Mouse (Mus musculus) spleen, postnatal 14 days (tissue): ENCODE results near the gene Msmo1.

Experiments used
- DNase-seq, 2 experiments: peaks; one replicate each; pipeline ENCODE4 v3.0.0; 2021 to 2022; ENCODE audit warnings: low spot score in 2 of 2

The Msmo1 gene

GRCm38 (mm10) chr8:64712499-64712898 is 21.1 kb downstream of the Msmo1 start:
- DNase-seq, result no peak

DNA sequence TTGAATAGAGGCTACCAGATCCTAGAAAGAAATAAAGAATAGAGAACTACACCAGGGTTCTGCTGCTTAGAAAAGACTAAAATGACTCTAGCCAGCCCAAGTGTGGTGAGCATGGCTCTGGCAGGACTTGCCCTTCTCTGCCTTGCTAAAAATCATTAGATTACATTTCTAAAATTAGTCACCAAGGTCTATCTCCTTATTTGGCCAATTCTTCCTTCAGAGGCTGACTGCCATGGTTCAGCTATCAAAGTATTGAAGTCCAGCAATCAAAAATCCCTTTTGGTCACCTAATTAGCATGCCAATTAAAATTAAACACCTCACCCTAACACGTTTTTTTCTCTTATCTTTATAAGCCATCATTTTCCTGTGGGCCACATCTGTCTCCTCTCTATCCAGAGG is 22.0 kb downstream of the Msmo1 start:
- no peak for DNase-seq

GRCm38 (mm10) chr8:64707481-64707880 is 26.1 kb downstream of the Msmo1 start:
- DNase-seq, result no peak

- DNase-seq, result no peak
Measured at GRCm38 (mm10) chr8:64703191-64703590, 30.4 kb downstream of the Msmo1 start.

GRCm38 (mm10) chr8:64692651-64693201 is 40.9 kb downstream of the Msmo1 start, which contains the start of gene Cpe:
TSS of gene Cpe (minus strand) at chr8:64693054.
- peak in 1 of 2 experiments; percentile 1 for DNase-seq

DNA sequence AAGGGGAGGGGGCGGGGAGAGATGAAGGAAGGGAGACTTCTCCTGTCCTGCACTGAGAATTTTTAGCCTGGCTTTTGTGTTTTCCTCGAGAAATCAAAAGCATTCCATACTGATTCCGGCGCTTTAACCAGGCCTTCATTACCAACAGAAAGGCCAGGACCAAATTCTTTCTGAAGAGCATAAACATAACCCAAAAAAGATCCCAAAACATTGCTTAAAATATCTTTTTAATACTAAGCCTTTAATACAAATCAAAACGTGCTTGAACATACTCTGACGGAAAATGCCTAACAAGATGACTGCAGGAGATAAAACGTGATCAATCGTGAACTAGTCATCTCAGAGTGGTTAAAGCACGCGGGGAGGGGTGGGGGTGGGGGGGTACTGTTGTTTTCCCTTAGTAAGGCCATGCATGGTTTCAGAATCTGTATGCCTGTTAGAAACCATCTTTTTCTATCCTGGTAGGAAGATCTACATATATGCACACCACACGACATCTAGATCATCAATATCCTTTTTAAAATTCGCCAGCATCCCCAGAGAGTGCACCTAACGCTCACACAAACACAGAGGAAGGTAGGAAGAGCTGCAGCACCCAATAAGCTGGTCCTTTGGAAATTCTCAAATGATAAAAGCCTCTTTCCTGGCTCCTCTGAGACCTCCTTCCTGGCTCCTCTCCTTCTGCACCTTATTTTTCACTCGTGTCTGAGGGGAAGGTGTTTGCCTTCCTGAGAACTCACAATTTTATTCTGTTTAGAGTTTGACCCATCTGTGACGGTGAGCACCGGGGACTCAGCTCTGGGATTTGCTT is 41.8 kb downstream of the Msmo1 start:
- no peak for DNase-seq

- DNase-seq, result no peak
Measured at GRCm38 (mm10) chr8:64690845-64691244, 42.7 kb downstream of the Msmo1 start.

- DNase-seq, result no peak
Measured at GRCm38 (mm10) chr8:64690306-64690705, 43.3 kb downstream of the Msmo1 start.

DNA sequence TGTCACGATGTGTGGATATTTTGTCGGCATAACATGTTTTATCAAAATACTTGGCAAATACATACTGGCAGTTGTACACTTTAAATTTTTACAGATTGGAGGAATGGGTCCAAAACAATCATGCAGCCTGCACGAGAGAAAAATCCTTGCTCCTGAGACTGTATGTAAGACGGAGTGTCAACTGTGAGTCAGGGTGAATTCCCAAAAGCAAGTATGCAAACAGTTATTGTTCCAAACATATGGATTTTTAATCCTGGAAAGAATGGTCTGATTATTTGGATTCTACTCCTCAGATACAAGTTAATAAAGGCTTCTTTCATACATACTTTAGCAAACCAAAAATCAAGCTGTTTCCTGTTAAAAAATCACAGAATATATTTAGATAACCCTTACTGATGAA is 44.9 kb downstream of the Msmo1 start:
- DNase-seq, result no peak

- no peak for DNase-seq
Measured at GRCm38 (mm10) chr8:64688161-64688560, 45.4 kb downstream of the Msmo1 start.

- no peak for DNase-seq
Measured at GRCm38 (mm10) chr8:64682501-64682900, 51.1 kb downstream of the Msmo1 start.

GRCm38 (mm10) chr8:64676381-64676780 is 57.2 kb downstream of the Msmo1 start:
- DNase-seq, result no peak

- no peak for DNase-seq
Measured at GRCm38 (mm10) chr8:64674951-64675585, 58.5 kb downstream of the Msmo1 start.

DNA sequence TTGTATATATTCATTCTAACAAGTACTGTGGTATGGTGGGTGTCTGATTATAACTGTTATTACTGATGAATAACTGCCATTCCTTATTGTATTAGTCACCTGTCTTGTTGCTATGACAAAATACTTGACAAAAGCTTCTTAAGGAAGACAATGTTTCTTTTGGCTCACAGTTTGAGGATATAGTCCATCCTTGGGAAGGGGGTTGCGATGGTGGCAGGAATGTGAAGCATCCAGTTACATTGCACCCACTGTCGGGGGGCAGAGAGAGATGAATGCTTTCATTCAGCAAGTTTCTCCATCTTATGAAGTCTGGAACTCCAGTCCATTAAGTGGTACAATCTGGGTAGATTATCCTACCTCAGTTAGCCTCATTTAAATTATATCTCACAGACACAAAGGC is 60.7 kb downstream of the Msmo1 start:
- no peak for DNase-seq

DNA sequence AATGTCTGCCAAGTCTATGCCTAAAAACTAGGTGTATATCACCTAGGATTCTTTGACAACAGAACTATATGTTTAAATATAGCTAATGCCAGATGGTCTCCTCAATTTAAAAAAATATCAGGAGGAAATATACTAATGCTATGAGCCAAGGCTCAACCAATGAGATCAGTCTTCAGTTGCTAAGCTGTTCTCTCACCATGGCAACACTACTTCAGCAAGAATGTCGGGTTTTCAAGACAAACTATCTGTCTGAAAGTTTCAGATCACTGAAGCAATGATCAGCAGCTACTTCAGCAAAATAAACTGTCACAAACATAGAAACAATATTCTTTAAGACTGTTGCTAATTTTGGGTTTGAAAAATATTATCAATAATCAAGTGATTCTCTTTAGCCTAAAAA is 61.7 kb downstream of the Msmo1 start:
- DNase-seq, result no peak
